Mouse (Mus musculus): Measurements from ENCODE around the gene Mkrn2.
"Not testable (repeated sequence)": the region's sequence is repeated elsewhere in the genome, so short reads cannot be mapped to it uniquely, and the experiment has no call there.

Gene Mkrn2

GRCm38 (mm10) chr6:115609121-115609520 is 7.4 kb downstream of the Mkrn2 start:
- no peak for DNase-seq (ENCODE audit: low spot score)

DNA sequence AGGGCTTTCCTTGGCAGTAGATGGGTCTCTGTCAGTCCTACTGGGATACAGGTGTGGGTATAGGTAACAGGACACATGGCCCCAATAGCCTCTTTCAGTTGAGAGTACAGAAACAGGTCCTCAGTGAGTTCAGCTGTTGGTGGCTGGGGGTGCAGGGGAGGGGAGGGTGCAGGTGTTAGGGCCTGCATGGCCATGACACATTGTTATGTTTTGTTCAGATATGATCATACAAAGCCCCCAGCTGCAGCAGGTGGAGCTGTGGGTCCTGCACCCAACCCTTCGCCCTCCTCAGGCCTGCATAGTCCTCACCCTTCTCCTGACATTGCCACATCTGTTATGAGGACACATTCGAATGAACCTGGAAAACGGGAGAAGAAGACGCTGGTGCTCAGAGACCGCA is 8.6 kb downstream of the Mkrn2 start:
- no peak for DNase-seq (ENCODE audit: low spot score)

DNA sequence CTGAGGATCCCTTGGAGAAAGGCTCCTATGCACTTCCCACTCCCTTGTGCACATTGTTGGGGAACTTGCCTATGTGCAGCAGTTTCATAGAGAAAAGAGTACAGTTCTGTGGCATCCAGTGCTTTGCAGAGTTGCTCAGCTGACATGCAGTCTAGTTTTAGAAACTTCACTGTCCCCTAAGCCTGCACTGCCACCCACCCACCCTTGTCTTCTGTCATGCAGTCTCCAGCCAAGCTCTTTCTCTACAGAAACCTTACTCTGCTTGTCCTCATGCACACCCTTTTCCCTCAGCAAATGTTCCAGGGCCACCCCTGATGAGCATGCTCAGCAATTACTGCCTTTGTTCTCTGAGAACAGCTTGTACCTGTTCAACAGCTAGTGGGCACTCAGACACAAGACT is 12.1 kb downstream of the Mkrn2 start:
- DNase-seq (ENCODE audit: low spot score): no peak

DNA sequence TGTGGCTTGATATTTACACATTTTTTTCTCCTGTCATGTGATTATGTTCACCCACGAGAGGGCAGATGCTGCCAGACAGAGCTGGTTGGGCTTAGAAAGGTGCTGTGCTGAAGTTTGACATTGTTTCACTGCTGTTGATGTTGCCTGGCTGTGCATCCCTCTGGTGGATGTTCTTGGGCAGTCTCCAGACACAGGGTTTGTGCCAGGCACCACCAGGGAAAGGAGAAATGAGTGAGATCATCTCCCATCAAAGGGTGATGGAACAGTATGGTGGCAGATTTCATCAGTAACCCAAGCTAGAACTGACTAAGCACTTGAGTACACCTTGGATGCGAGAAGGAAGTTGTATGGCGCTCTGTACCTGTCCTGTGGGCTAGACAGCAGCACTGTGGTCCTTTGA is 14.3 kb downstream of the Mkrn2 start:
- no peak for DNase-seq (ENCODE audit: low spot score)

- DNase-seq (ENCODE audit: low spot score): no peak
Observed at GRCm38 (mm10) chr6:115619818-115620217, 18.1 kb downstream of the Mkrn2 start.

DNA sequence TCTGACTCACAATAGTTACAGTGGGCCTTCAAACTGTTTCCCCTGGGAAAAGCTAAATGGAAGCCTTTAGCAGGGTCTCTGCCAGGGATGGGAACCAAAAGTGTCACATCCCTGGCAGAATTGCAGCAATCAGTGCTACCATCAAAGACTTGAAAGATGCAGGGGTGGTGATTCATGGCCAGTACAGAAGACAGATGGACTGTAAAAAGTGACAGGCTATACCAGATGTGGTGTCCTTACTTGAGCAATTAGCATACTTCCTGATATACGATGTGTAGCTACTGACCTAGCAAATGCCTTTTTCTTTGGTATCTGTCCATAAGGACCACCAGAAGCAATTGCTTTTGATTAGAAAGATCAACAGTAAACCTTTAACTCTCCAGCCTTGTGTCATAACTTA is 19.2 kb downstream of the Mkrn2 start:
- DNase-seq (ENCODE audit: low spot score): no peak

GRCm38 (mm10) chr6:115626121-115626520 is 24.4 kb downstream of the Mkrn2 start:
- no peak for DNase-seq (ENCODE audit: low spot score)

- no peak for DNase-seq (ENCODE audit: low spot score)
Observed at GRCm38 (mm10) chr6:115631056-115631795, 29.5 kb downstream of the Mkrn2 start.

- no peak for DNase-seq (ENCODE audit: low spot score)
Observed at GRCm38 (mm10) chr6:115634015-115634414, 32.3 kb downstream of the Mkrn2 start.

DNA sequence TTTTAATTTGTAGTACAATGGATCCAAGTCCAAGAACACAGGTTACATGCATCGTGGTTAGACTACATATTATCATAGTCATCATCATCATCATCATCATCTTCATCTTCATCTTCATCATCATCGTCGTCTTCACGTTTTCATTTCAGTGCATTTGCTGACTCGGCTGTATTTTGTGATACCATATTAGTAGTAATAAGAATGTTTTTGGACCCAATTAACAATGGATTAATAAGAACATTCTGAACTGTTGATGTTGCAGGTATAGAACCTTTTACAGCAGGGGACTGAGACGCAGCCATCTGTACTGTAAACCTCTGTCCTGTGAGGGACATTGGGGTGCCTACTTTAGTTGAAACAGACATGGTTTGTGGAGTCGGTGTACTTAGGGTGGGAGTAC is 36.5 kb downstream of the Mkrn2 start:
- not testable (repeated sequence) for DNase-seq (ENCODE audit: low spot score)

- no peak for DNase-seq (ENCODE audit: low spot score)
Observed at GRCm38 (mm10) chr6:115643315-115643714, 41.6 kb downstream of the Mkrn2 start.

DNA sequence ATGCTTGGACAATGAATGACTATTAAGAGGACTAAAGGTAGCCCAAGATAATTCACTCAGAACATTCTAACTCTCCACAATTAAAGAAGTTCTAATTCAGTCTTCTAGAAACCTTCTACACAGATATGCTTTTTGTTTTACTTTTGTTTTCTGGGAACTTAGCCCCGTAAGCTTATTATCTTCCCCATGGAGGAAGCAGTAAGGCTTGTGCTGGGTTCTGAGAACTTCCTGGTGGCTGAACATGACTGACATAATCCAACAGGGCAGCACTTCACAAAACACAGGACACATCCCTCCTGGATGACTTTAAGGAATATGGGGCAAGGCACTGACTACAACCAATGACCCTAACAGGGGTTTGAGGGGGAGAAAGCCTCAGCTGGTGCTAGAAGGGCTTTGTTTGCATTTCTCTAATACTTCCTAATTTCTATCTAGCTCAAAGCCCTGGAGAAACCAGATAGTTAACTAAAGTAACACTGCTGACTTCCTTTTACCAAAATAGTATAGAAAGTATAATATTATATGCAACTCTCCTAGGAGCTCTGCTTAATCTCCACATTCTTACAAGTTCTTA is 48.2 kb downstream of the Mkrn2 start:
- no peak for DNase-seq (ENCODE audit: low spot score)

DNA sequence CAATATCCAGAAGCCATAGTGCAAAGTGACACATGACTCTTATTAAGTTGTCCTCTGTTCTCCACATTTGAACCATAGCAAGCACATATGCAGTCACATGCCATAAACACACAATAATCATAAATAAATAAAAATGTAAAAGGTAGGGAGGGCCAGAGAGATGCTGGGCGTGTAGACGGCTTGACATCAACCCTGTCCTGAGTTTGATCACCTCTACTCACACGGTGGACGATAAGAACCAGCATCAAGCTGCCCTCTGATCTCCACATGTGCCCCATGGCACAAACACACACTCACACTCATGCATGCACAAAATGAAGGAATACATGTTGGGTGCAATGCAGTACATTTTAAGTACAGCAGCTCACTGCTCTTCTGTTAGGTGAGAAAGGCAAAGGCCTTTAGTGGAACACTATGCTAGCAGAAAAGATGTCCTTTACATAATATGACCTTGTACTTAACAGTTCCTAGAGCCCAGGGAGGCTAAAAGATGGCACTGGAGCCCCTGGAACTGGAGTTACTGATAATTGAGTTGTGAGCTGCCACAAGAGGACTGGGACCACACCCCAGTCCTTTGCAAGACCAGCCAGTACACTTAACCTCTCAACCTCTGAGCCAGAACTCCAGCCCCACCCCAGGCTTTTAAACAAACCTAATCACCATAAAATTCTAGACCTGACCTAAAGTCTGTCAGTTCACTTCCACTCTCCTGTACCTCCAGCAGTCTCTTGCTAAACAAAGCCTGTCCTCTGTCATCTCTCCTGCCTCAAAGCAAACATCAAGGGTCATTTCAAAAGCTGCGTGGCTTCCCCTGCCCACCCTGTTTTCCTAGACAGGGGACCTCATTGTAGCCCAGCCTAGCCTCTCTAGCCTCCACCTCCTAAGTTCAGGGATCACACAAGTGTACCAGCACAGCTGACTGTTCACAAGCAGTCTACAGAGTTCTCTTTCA is 49.0 kb downstream of the Mkrn2 start:
- DNase-seq (ENCODE audit: low spot score): no peak

DNA sequence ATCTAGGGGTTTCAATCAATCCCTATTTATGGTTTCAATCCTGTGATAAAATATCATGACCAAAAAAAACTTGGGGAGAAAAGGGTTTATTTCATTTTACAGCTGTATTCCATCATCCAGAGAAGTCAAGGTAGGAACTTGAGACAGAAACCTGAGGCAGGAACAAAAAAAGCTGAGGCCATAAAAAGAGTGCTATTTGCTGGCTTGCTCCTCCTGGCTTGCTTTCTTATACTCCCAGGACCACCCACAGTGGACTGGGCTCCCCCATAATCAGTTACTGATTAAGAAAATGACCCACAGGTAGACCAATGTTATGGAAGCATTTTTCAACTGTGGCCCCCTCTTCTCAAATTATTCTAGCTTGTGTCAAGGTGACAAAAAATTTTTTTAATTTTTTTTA is 50.0 kb downstream of the Mkrn2 start:
- no peak for DNase-seq (ENCODE audit: low spot score)

- DNase-seq (ENCODE audit: low spot score): no peak
Observed at GRCm38 (mm10) chr6:115653939-115654338, 52.2 kb downstream of the Mkrn2 start.

DNA sequence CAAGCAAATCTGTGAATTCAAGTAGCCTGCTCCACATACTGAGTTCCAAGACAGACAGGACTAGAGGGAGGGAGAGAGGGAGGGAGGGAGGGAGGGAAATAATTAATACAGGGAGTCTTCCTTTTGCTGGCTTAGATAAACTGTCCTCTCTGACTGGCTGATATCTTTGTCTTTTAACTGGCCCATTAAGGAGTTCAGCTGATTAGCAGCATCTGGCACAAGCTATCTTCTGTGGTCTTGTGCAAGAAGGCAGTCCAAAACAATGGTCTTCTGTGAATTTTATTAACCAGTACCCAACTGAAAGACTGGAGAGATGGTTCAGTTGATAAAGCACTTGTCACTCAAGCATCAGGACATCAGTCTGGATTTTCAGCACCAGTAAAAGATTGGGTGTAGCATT is 57.1 kb downstream of the Mkrn2 start:
- DNase-seq (ENCODE audit: low spot score): no peak

DNA sequence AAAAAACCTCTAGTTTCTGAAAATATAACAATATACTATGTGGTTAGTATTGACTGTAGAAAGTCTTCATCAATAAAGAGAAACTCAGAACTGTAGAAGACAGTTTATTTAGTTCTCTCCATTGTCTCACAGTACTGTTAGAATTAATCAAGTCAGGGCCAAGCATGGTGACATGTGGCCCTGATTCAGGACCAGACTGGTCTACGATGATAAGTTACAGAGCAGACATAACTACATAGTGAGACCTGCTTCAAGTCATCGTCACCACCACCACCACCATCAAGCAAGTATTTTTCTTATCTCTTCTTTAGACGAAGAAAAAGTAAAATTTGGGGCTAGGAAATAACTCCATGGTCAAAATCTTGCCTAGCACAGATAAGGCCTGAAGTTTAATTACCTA is 62.6 kb downstream of the Mkrn2 start:
- no peak for DNase-seq (ENCODE audit: low spot score)

DNA sequence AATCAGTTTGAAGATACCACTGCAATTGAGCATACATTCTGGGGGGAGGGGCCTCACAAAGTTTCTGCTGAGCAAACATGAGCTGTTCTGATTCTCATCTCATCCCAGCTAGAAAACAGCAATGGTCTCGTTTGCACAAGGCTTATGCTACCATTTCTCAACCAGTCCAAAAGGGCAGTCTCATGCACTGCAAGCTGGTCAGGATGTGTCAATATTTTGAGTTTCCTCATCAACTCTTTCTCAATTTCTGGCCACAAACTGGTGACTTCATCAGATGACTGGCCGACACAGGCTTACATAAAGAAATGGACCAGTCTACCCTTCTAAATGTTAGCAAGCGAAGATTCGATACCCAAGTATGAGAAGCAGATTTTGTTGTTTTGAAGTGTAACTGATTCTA is 64.9 kb downstream of the Mkrn2 start:
- DNase-seq (ENCODE audit: low spot score): no peak
